Mouse (Mus musculus) lung, postnatal 0 days (tissue): ENCODE results near the gene Tnnc2.

Source experiments
- CTCF ChIP-seq: IDR thresholded peaks from 2 replicates; pipeline ENCODE4 v1.5.1; 2016; ENCODE audit warnings: antibody characterized with exemption, mild to moderate bottlenecking
- EP300 ChIP-seq: IDR thresholded peaks from 2 replicates; pipeline ENCODE4 v1.6.1; 2016; ENCODE audit warnings: antibody characterized with exemption, mild to moderate bottlenecking, control low read depth

- TF ChIP-seq CTCF, result no peak
- no peak for TF ChIP-seq EP300
Observed at GRCm38 (mm10) chr2:164822636-164823165, 42.9 kb upstream of the Tnnc2 start, which contains the start of gene Zswim1.
